Mouse (Mus musculus) embryonic facial prominence, embryonic 12.5 days (tissue): ENCODE results near the gene Olfr484. TPM values are rescaled to one million over a fixed set of nuclear protein-coding genes. Genes with fewer than 3 reads are reported as not detected.
"Not testable (repeated sequence)": the region's sequence is repeated elsewhere in the genome, so short reads cannot be mapped to it uniquely, and the experiment has no call there.

Experiments
- ATAC-seq: fragments of 200-750 bp; cut with Nextera tagmentation; 2 replicates; pipeline ENCODE4 v1.8.0; 2017; ENCODE audit not compliant: insufficient number of reproducible peaks, insufficient read depth, low FRiP score, low TSS enrichment
- H3K27ac ChIP-seq: fragments of 300-500 bp; sonication (generic); 2 replicates; pipeline ENCODE4 v1.5.1; 2016; ENCODE audit warnings: mild to moderate bottlenecking
- H3K27me3 ChIP-seq: fragments of 300-500 bp; sonication (generic); 2 replicates; pipeline ENCODE4 v1.6.1; 2016; ENCODE audit warnings: mild to moderate bottlenecking, moderate library complexity
- H3K36me3 ChIP-seq: fragments of 300-500 bp; sonication (generic); 2 replicates; pipeline ENCODE4 v1.6.1; 2016; ENCODE audit warnings: mild to moderate bottlenecking
- H3K4me1 ChIP-seq: fragments of 300-500 bp; sonication (generic); 2 replicates; pipeline ENCODE4 v1.6.1; 2016
- H3K4me2 ChIP-seq: fragments of 300-500 bp; sonication (generic); replicated peaks from 2 replicates; pipeline ENCODE4 v1.6.1; 2016; ENCODE audit warnings: mild to moderate bottlenecking, moderate library complexity
- H3K4me3 ChIP-seq: fragments of 300-500 bp; sonication (generic); 2 replicates; pipeline ENCODE4 v1.5.1; 2016; ENCODE audit warnings: mild to moderate bottlenecking
- H3K9ac ChIP-seq: fragments of 300-500 bp; sonication (generic); 2 replicates; pipeline ENCODE4 v1.6.1; 2016; ENCODE audit warnings: mild to moderate bottlenecking, moderate library complexity
- H3K9me3 ChIP-seq: fragments of 300-500 bp; sonication (generic); 2 replicates; pipeline ENCODE4 v1.6.1; 2016; ENCODE audit warnings: mild to moderate bottlenecking, moderate library complexity
- WGBS: fragments of 180-500 bp; shearing (Covaris S2); methylation state at CpG from one replicate; pipeline ENCODE4 v1.1.7; 2016; 5-methylcytosine and 5-hydroxymethylcytosine counted together
- polyA plus RNA-seq: library from polyadenylated mRNA; unstranded; fragments of >200 nt; fragmentation: Nextera tagmentation; extraction: Ambion mirVana; gene quantifications from 2 replicates; pipeline ENCODE4 v1.2.1, GENCODE M21; 2016

Olfr484 gene
- polyA plus RNA-seq, result not detected in 2 replicates

GRCm38 (mm10) chr7:108127349-108127748, at the start of gene Olfr484:
Olfr484 (minus strand) TSS chr7:108127449.
- H3K4me2 ChIP-seq, result no peak within 1 kb of the TSS
- H3K9me3 ChIP-seq, result no peaks in the 10 kb centered on the region
- no peak within 1 kb of the TSS for H3K9ac ChIP-seq
- ATAC-seq, result no peak
- H3K4me3 ChIP-seq, result no peak within 1 kb of the TSS
- H3K36me3 ChIP-seq, result no peaks in the 10 kb centered on the region
- H3K27me3 ChIP-seq, result no peaks in the 10 kb centered on the region
- no peaks in the 10 kb centered on the region for H3K4me1 ChIP-seq
- no peak within 1 kb of the TSS for H3K27ac ChIP-seq

GRCm38 (mm10) chr7:108172642-108173041, 45.4 kb upstream of the Olfr484 start, which contains the start of gene Olfr486:
Olfr486 (minus strand) TSS chr7:108172742.
- H3K4me3 ChIP-seq, H3K4me2 ChIP-seq, H3K4me1 ChIP-seq, H3K27me3 ChIP-seq, ATAC-seq, H3K9me3 ChIP-seq, H3K9ac ChIP-seq, H3K36me3 ChIP-seq, H3K27ac ChIP-seq: not testable (repeated sequence)
- WGBS, result 93% methylated on average over 1 of the region's 1 CpGs

DNA sequence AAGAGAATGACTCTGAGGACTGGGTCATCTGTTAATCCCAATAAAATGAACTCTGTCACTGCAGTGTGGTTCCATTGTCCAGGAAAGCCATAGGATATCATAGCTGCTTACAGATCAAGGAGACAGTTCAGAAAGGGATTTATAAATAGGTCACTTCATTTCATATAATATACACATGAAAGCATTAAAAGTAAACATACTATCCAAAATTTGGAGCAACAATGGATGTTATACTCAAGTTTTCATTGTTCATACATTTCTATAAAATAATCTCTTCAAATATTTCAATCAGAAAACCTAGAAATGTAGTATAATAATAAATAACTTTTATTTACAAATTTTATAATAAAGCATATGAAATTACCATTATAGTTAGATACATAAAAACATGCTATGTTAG, 32.5 kb upstream of the Olfr484 start, which contains the start of gene Olfr485:
TSS of gene Olfr485 (minus strand) at position 101 of the 400 bp plus-strand sequence.
- Histone ChIP-seq H3K36me3 (no peaks in the 10 kb centered on the region), H3K27ac (no peak within 1 kb of the TSS), H3K4me2 (no peak within 1 kb of the TSS), H3K9me3 (no peaks in the 10 kb centered on the region), H3K4me1 (no peaks in the 10 kb centered on the region), H3K9ac (no peak within 1 kb of the TSS), H3K4me3 (no peak within 1 kb of the TSS), H3K27me3 (no peaks in the 10 kb centered on the region)
- no peak for ATAC-seq

DNA sequence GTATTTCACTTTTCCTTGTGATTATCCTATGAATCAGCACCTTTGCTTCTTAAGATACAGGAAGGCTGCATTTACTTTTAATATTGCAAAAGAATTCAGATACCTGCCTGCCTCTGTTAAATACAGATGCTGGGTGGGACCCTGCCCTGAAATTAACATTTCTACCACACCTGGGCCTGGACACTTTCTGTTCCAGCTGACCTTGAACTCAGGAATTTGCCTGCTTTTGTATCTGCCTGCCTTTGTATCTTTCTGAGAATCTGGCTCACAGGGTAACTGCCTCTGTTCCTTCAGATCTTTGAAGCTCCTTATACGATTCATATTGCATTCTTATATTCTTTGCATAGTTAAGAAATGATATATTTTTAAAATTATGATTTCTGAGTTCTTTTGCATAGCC, 5.8 kb downstream of the Olfr484 start:
- WGBS, result 65% methylated on average over 1 of the region's 1 CpGs
- H3K4me3 ChIP-seq, result no peak overlapping the region
- no peaks in the 10 kb centered on the region for H3K27me3 ChIP-seq
- H3K9ac ChIP-seq, result no peak overlapping the region
- H3K4me1 ChIP-seq, result no peaks in the 10 kb centered on the region
- no peaks in the 10 kb centered on the region for H3K9me3 ChIP-seq
- no peak for ATAC-seq
- no peaks in the 10 kb centered on the region for H3K36me3 ChIP-seq
- H3K4me2 ChIP-seq, result no peak overlapping the region
- no peak overlapping the region for H3K27ac ChIP-seq

GRCm38 (mm10) chr7:108120681-108121080, 6.6 kb downstream of the Olfr484 start:
- Histone ChIP-seq H3K27me3 (no peaks in the 10 kb centered on the region), H3K4me3 (no peak overlapping the region), H3K9me3 (no peaks in the 10 kb centered on the region), H3K4me1 (no peaks in the 10 kb centered on the region), H3K4me2 (no peak overlapping the region), H3K27ac (no peak overlapping the region), H3K36me3 (no peaks in the 10 kb centered on the region), H3K9ac (no peak overlapping the region)
- no peak for ATAC-seq
- 24% methylated on average over 1 of the region's 1 CpGs for WGBS

DNA sequence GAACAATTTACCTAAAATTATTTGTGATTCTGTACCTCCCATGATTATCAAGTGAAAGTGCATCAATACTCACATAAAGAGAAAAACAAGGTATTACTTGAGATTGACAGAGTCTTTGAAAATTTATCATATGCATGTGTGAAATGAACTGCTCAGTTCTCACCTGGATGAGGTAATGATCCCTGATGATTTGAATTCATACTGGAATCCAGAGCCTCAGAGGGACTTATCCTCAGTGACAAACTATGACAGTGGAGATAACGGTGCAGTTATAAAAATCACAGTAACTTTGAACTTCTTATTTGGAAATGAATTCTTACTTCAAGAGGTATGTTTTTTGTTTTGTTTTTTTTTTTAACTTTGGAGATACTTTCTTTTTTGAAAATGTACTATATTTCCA, 26.7 kb downstream of the Olfr484 start, which contains the start of gene Olfr483:
TSS of gene Olfr483 (plus strand) at position 301 of the 400 bp plus-strand sequence.
- no peak within 1 kb of the TSS for H3K9ac ChIP-seq
- H3K4me2 ChIP-seq, result no peak within 1 kb of the TSS
- 95% methylated on average over 1 of the region's 1 CpGs for WGBS
- no peak within 1 kb of the TSS for H3K27ac ChIP-seq
- H3K9me3 ChIP-seq, result no peaks in the 10 kb centered on the region
- no peaks in the 10 kb centered on the region for H3K36me3 ChIP-seq
- no peak within 1 kb of the TSS for H3K4me3 ChIP-seq
- no peaks in the 10 kb centered on the region for H3K27me3 ChIP-seq
- no peak for ATAC-seq
- H3K4me1 ChIP-seq, result no peaks in the 10 kb centered on the region

DNA sequence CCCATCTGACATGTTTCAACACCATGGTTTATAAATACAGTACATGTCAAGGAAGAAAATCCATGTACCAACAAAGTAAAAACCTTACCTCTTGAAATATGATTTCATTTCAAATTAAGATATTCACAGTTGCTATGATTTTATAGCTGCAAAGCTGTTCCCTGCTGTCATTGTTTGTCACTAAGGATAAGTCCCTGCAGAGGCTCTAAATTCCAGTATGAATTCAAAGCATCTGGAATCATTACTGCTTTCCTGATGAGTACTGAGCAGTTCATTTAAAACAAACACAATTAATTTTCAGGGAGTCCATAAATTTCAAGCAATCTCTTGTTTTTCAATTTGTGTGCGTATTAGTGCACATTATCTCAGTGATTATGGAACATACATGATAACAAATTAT, 29.8 kb downstream of the Olfr484 start, which contains the start of gene Olfr482:
TSS of gene Olfr482 (minus strand) at position 101 of the 400 bp plus-strand sequence.
- Histone ChIP-seq H3K36me3 (no peaks in the 10 kb centered on the region), H3K4me3 (no peak within 1 kb of the TSS), H3K4me1 (no peaks in the 10 kb centered on the region), H3K4me2 (no peak within 1 kb of the TSS), H3K9me3 (no peaks in the 10 kb centered on the region), H3K27me3 (no peaks in the 10 kb centered on the region), H3K27ac (no peak within 1 kb of the TSS), H3K9ac (no peak within 1 kb of the TSS)
- WGBS, result 79% methylated on average over 1 of the region's 1 CpGs
- no peak for ATAC-seq

GRCm38 (mm10) chr7:108079555-108079954, 47.7 kb downstream of the Olfr484 start, which contains the start of gene Olfr481:
Olfr481 (plus strand) TSS chr7:108079855.
- Histone ChIP-seq H3K4me2 (no peak within 1 kb of the TSS), H3K27me3 (no peaks in the 10 kb centered on the region), H3K36me3 (no peaks in the 10 kb centered on the region), H3K27ac (no peak within 1 kb of the TSS), H3K9ac (no peak within 1 kb of the TSS), H3K4me3 (no peak within 1 kb of the TSS), H3K9me3 (no peaks in the 10 kb centered on the region), H3K4me1 (no peaks in the 10 kb centered on the region)
- no peak for ATAC-seq

Other genes starting within 250 kb of the Olfr484 start
- not detected in 2 replicates for gene Olfr472, start 229.5 kb downstream of the Olfr484 start, polyA plus RNA-seq
- not detected in 2 replicates for gene Olfr473, start 197.0 kb downstream of the Olfr484 start, polyA plus RNA-seq
- not detected in 2 replicates for gene Olfr474, start 172.8 kb downstream of the Olfr484 start, polyA plus RNA-seq
- gene Olfr476, start 162.6 kb downstream of the Olfr484 start, polyA plus RNA-seq, result not detected in 2 replicates
- gene Olfr477, start 140.8 kb downstream of the Olfr484 start, polyA plus RNA-seq, result not detected in 2 replicates
- gene Olfr478, start 93.5 kb downstream of the Olfr484 start, polyA plus RNA-seq, result not detected in 2 replicates
- gene Olfr479, start 76.8 kb downstream of the Olfr484 start, polyA plus RNA-seq, result not detected in 2 replicates
- gene Olfr480, start 60.1 kb downstream of the Olfr484 start, polyA plus RNA-seq, result not detected in 2 replicates
- not detected in 2 replicates for gene Olfr481, start 47.6 kb downstream of the Olfr484 start, polyA plus RNA-seq
- not detected in 2 replicates for gene Olfr482, start 29.9 kb downstream of the Olfr484 start, polyA plus RNA-seq
- not detected in 2 replicates for gene Olfr483, start 26.6 kb downstream of the Olfr484 start, polyA plus RNA-seq
- gene Olfr485, start 32.4 kb upstream of the Olfr484 start, polyA plus RNA-seq, result not detected in 2 replicates
- gene Olfr486, start 45.3 kb upstream of the Olfr484 start, polyA plus RNA-seq, result not detected in 2 replicates
- gene Olfr487, start 87.2 kb upstream of the Olfr484 start, polyA plus RNA-seq, result not detected in 2 replicates
- gene Olfr488, start 130.9 kb upstream of the Olfr484 start, polyA plus RNA-seq, result not detected in 2 replicates
- gene Olfr490, start 161.5 kb upstream of the Olfr484 start, polyA plus RNA-seq, result not detected in 2 replicates
- not detected in 2 replicates for gene Olfr491, start 186.0 kb upstream of the Olfr484 start, polyA plus RNA-seq
- not detected in 2 replicates for gene Olfr492, start 196.2 kb upstream of the Olfr484 start, polyA plus RNA-seq
- gene Olfr493, start 219.5 kb upstream of the Olfr484 start, polyA plus RNA-seq, result not detected in 2 replicates
- gene Olfr494, start 237.9 kb upstream of the Olfr484 start, polyA plus RNA-seq, result not detected in 2 replicates